Mouse (Mus musculus): Measurements from ENCODE around the gene Cpt1c. TPM values are rescaled to one million over a fixed set of nuclear protein-coding genes. Genes with fewer than 3 reads are reported as not detected.

Gene Cpt1c
- total and polyA plus RNA-seq, 3 experiments = 4.5 to 12.7 (median 10.2) TPM

DNA sequence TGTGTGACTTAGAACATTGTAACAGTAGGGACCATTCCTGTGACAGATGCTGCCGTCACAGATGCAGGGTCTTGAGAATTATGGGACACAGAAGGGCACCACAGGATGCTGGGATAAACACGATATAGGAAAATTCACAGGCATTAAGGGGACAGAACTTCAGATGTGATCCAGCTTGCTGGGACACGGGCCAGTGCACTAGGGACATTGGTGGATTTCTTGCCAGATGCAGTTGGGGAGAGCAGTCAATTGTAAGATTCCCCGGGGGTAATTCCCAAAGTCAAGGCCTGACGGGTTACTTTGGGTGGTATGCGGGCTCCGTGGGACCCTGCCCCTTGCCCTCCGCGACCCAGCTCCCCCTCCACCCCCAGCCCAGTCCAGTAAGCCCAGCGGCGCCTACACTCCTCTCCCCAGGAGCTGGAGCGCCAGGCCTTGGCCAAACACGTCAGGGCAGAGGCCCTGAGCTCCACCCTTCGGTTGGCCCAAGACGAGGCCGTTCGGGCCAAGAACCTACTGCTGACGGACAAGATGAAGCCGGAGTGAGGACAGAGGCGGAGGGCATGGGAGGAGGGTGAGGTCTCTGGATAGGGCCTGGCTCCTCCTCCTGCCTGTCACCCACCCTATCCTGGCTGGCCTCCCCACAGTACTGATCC lies 17.3 kb downstream of the Cpt1c start:
- Histone ChIP-seq H3K9me3 (replicated peaks; ENCODE audit: low read length) (no peaks in the 10 kb centered on the region), H3K4me2 (ENCODE audit: insufficient read depth, low read depth, poor library complexity, severe bottlenecking) (no peak overlapping the region), H3K36me3 (replicated peaks in 1 of 2; ENCODE audit: control insufficient read depth in 1 of 2, insufficient read depth in 1 of 2, low read length in 1 of 2) (peaks cover 0 to 47% of the 10 kb centered on the region in 2 experiments), H3K9ac (ENCODE audit: insufficient read depth, low read depth) (no peak overlapping the region), H3K4me3 (replicated peaks in 1 of 3; ENCODE audit: low read depth in 2 of 3, low read length in 2 of 3, poor library complexity in 1 of 3) (no peak overlapping the region), H3K4me1 (ENCODE audit: control insufficient read depth in 1 of 2, insufficient read depth in 2 of 2) (peaks cover 9 to 26% of the 10 kb centered on the region in 2 experiments), H3K27ac (ENCODE audit: insufficient read depth, low read depth) (no peak overlapping the region), H3K79me2 (replicated peaks; ENCODE audit: control insufficient read depth, extremely low read depth, insufficient read depth, poor library complexity, severe bottlenecking) (no peaks in the 10 kb centered on the region), H3K27me3 (replicated peaks) (peaks cover 5% of the 10 kb centered on the region)
- in situ Hi-C loops (cut with MboI; ENCODE audit: low pct_ligation_motif_present, low pct_unique_long_range_greater_than_20kb, low sequenced_read_pairs) = loop anchor here (10.0 kb wide), 2 partner anchors 103 to 213 kb away; partner anchors contain the start of genes Pnkp and Vrk3
- dilution Hi-C loops (cut with MboI; ENCODE audit: extremely low pct_ligation_motif_present, extremely low pct_unique_long_range_greater_than_20kb, low sequenced_read_pairs) = no loop called here
- no peak for DNase-seq (ENCODE audit: extremely low read depth)
- TF ChIP-seq CHD2 (IDR thresholded peaks at IDR 0.05; ENCODE audit: low read length) (no peak), JUND (conservative IDR thresholded peaks at IDR 0.05; ENCODE audit: low read depth, low read length) (no peak), ZMIZ1 (IDR thresholded peaks at IDR 0.05; ENCODE audit: low read depth, low read length) (no peak), TBP (conservative IDR thresholded peaks at IDR 0.05; ENCODE audit: low read depth, low read length) (no peak), NELFE (IDR thresholded peaks at IDR 0.05; ENCODE audit: low read depth, low read length) (no peak), MYC (IDR thresholded peaks at IDR 0.05; ENCODE audit: low read depth, low read length) (no peak), POLR2A (IDR thresholded peaks at IDR 0.05; ENCODE audit: low read depth, low read length) (no peak)

- Histone ChIP-seq H3K9ac (ENCODE audit: insufficient read depth, low read depth) (no peak overlapping the region), H3K36me3 (replicated peaks in 1 of 2; ENCODE audit: control insufficient read depth in 1 of 2, insufficient read depth in 1 of 2, low read length in 1 of 2) (peaks cover 0 to 37% of the 10 kb centered on the region in 2 experiments), H3K27ac (ENCODE audit: insufficient read depth, low read depth) (no peak overlapping the region), H3K27me3 (replicated peaks) (peaks cover 13% of the 10 kb centered on the region), H3K79me2 (replicated peaks; ENCODE audit: control insufficient read depth, extremely low read depth, insufficient read depth, poor library complexity, severe bottlenecking) (no peaks in the 10 kb centered on the region), H3K4me2 (ENCODE audit: insufficient read depth, low read depth, poor library complexity, severe bottlenecking) (no peak overlapping the region), H3K9me3 (replicated peaks; ENCODE audit: low read length) (no peaks in the 10 kb centered on the region), H3K4me1 (ENCODE audit: control insufficient read depth in 1 of 2, insufficient read depth in 2 of 2) (peaks cover 6 to 30% of the 10 kb centered on the region in 2 experiments), H3K4me3 (replicated peaks in 1 of 3; ENCODE audit: low read depth in 2 of 3, low read length in 2 of 3, poor library complexity in 1 of 3) (no peak overlapping the region)
- dilution Hi-C loops (cut with MboI; ENCODE audit: extremely low pct_ligation_motif_present, extremely low pct_unique_long_range_greater_than_20kb, low sequenced_read_pairs) = no loop called here
- no peak for TF ChIP-seq IRF4 (IDR thresholded peaks at IDR 0.05; ENCODE audit: low read depth, low read length)
- no peak for TF ChIP-seq CHD2 (IDR thresholded peaks at IDR 0.05; ENCODE audit: low read length)
- TF ChIP-seq RAD21 (IDR thresholded peaks at IDR 0.05; ENCODE audit: low read depth, low read length) = no peak
- no peak for TF ChIP-seq HCFC1 (IDR thresholded peaks at IDR 0.05; ENCODE audit: low read depth, low read length)
- TF ChIP-seq UBTF (IDR thresholded peaks at IDR 0.05; ENCODE audit: low read depth, low read length) = no peak
- TF ChIP-seq MAZ (IDR thresholded peaks at IDR 0.05; ENCODE audit: low read depth, low read length) = no peak
- no peak for TF ChIP-seq GABPA (IDR thresholded peaks at IDR 0.05; ENCODE audit: insufficient replicate concordance, low read depth, low read length)
- no peak for TF ChIP-seq TCF12 (IDR thresholded peaks at IDR 0.05; ENCODE audit: low read depth, low read length)
- no peak for TF ChIP-seq TBP (conservative IDR thresholded peaks at IDR 0.05; ENCODE audit: low read depth, low read length)
- TF ChIP-seq PAX5 (IDR thresholded peaks at IDR 0.05; ENCODE audit: low read length) = no peak
- TF ChIP-seq USF1 (IDR thresholded peaks at IDR 0.05; ENCODE audit: low read depth, low read length) = no peak
- in situ Hi-C loops (cut with MboI; ENCODE audit: low pct_ligation_motif_present, low pct_unique_long_range_greater_than_20kb, low sequenced_read_pairs) = loop anchor here (10.0 kb wide), 2 partner anchors 101 to 211 kb away; partner anchors contain the start of genes Pnkp and Vrk3
- DNase-seq (ENCODE audit: extremely low read depth) = no peak
These were observed 18.4 kb downstream of the Cpt1c start for GRCm38 (mm10) chr7:44956266-44956665.

All from CH12.LX (cell line).